Mouse (Mus musculus) layer of hippocampus, adult 18-20 months (tissue): Measurements from ENCODE around the gene Mknk1. TPM values are rescaled to one million over a fixed set of nuclear protein-coding genes. Genes with fewer than 3 reads are reported as not detected.

Experiments used
- DNase-seq, 2 experiments: peaks; one replicate each; pipeline ENCODE4 v3.0.0; 2022; ENCODE audit warnings: low spot score in 2 of 2
- total RNA-seq, 2 experiments: library from RNA; stranded (reverse); gene quantifications; 2 replicates each; pipeline ENCODE4 v1.2.3; 2021

The Mknk1 gene
- total RNA-seq, 2 experiments from 2014 or later = 40.4 to 45.2 TPM

DNA sequence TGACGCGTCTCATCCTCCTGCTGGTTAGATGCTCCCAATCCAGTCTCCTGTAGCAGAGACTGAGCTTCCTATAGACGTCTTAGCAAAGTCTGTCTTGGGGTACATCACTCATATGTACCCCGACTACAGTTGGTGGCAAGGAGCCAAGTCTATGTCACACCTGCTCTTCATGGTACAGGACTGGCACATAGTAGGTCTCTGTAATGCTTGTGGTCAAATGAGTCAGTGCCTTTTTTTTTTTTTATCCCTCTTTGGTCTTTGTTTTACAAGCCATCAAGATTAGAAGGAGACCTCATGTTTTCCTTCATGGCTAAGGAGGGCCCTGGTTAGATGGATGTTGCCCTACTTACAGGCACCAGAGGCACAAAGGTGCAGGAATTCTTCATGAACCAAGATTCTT, 1.8 kb downstream of the Mknk1 start:
- no peak for DNase-seq

DNA sequence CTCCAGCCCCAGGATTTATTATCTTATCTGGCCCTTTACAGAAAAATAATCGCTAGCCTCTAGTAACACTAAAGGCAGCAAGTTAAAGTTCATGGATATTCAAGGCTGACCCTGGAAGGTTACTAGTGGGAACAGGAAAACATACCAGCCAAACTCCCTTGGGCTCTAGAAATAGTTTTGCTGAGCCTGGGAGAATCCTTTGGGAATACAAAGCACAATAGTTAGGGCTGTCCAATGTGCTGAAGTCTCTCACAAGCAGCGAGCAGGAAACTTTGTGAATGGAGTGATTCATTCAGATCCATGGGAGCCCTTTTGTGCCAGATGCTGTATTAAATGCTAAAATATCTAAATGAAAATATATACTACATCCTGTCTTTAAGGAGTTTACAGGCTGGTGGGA, 7.7 kb downstream of the Mknk1 start:
- no peak for DNase-seq

DNA sequence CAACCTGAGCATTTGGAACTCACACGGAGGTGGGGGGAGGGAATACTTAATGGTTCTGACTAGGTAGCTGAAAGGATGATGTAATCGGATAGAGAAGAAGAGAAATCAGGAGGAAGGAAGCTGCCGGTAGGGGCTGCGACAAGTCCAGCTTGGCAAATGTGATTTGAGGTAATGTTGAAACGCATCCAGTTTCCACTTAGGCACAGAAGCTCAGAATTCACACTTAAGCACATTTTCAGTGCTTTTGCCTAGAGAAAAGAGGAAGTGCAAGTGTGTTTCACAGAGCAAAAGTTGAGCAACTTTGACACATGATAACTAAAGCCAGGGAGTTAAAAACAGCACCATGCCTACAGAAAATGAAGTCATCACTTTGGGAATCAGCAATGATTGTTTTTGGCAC, 8.4 kb downstream of the Mknk1 start:
- DNase-seq = peak in 1 of 2 experiments; percentile 58

DNA sequence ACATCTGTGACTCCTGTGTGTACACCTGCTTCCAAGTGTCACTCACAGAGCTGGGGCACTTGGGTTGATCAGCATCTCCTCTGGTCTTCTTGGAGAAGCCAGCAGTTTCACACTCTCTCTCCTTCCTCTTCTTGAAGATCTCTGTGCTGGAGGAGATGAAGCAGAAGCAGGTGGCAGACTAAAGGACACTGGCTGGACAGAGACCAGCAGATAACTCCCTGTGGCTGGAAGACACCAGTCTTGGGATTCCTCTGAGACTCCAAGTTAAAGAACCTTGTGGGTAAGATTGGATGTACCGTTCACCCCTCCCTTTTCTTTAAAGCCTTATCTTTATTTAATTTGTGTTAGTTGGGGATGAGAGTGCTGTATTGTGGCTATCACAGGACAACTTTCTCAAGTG, 9.1 kb downstream of the Mknk1 start:
- no peak for DNase-seq

DNA sequence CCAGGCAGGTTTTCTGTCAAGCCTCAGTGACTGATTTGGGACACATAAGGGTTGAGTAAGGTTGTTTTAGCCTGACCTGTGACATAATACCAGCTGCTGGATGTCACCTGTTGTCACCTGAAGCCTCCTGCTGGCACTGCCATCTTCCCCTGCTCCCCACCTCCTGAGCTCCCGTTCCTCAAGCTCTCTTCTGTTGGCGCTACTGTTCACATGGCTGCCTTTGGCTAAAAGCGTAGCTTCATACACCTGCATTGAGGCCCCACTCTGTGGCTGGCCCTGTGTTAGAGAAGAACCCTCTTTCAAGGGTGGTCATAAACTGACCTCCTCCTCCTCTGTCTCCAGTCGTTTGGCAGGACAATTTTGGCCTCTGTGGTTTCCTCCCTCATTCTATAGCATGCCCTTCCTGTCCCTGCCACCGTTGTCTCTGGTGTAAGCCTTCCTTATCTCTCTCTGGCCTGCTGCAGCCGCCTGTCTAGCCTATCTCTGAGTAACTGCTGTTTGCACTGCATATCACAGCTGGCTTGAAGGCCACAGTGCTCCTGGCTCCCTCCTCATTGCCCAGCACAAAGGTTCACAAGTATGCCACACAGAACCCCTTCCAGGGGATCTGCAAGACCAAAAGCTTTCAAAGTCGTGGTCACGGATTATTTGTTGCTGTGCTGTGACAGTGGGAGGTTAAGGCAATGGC, 10.1 kb downstream of the Mknk1 start:
- DNase-seq = no peak

DNA sequence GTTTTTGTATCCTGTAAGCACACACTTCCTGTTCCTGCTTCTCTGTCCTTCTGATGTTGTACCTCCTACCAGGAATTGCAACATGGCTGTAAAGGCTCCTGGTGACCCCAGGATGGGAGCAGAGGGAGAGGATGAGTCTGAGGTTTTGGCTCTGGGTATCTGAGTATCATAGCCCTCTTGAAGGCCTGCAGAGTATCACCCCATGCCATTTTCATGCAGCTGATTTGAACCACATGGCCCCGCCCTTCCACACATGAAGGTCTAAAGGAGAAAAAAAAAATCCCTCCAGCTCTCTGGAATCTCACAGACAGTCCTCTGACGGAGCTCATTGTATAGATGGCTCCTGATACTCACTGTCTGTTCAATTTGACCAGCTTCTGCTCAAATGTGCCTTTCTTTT, 11.1 kb downstream of the Mknk1 start:
- DNase-seq = no peak

DNA sequence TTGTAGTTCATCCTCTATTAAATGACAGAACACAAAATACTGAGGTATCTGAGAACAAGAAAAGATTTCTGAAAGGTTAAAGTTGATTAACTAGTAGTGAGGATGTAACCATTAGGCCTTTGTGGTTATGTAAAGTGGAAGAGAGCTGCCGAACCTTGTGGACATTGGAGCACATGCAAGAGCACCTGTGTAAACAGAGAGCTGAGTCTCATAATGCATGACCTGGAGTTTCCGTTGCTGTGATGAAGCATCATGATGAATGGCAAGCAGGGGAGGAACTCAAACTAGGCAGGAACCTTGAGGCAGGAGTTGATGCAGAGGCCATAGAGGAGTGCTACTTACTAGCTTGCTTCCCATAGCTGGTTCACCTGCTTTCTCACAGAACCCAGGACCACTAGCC, 11.6 kb downstream of the Mknk1 start:
- DNase-seq = no peak

DNA sequence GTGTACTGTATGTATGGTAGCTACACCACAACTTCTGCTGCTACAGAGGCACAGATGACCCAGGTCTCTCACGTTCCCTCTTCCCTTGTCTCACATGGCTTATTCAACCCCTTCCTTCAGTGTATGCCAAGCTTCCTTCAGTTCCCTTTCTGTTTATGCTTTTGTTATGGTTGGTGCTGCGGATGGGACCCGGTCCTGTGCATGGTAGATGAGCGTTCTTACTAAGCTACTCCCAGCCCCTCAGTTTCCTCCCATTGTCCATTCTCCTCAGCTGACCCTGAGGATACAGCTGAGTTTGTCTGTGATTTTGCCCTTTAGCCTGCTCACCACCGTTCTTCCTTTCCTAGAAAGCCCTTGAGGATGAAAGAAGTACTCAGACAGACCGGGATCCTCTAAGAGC, 12.6 kb downstream of the Mknk1 start:
- no peak for DNase-seq

DNA sequence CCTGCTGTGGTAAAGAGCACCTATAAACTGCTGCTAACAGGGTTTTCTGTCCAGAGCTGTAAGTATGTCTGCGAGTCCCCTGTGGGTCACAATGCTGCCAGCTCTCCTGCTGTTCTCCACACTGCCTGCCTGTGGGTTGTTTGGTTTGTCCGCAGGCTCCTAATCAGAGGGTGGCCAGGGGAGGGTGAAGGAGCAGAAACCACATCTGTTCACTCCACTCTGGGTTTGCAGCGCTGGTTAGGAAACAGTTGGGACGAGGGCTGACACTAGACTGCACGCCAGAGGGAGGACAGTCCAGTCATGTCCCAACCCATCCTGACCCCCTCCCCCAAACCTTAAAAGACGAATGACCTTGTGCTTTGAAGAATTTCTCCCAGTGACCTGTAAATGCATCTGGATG, 16.1 kb downstream of the Mknk1 start:
- no peak for DNase-seq

DNA sequence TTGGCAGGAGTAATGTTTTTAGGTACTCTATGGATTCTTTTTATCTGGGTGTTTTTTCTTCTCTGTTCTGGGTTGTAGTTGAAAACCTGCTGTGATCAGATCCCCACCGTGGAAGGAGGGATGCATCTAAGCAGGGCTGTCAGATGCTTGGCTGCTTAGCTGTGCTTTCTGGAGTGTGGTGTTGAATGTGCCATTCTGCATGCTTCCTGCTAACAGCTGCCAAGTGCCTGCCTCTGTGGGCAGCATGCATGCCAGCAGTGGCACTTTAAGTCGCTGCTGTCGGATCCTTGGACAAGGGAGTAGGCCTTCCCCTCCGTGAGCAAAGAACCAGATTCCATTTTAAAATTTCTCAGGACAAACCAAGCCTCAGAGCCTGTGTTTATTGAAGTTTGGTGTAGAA, 16.6 kb downstream of the Mknk1 start:
- peak in 1 of 2 experiments; percentile 22 for DNase-seq

DNA sequence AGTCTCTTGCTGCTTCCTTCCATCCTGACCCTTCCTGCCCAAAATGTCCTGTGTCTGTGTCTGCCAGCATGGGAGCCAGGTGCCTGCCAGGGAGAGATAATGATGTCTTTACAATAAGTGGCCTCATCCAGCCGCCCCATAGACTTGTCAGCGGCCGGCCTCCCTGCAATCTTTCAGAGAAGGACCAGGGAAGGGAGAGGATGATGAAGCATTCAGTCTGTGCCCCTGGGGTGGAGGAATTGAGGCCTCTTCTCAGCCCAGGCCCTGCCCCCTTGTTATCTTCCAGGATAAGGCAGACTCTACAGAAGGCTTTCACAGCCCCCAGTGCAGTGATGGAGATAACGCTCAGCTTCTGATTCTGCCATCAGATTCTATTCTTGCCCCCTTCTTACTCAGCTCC, 17.3 kb downstream of the Mknk1 start:
- DNase-seq = no peak

DNA sequence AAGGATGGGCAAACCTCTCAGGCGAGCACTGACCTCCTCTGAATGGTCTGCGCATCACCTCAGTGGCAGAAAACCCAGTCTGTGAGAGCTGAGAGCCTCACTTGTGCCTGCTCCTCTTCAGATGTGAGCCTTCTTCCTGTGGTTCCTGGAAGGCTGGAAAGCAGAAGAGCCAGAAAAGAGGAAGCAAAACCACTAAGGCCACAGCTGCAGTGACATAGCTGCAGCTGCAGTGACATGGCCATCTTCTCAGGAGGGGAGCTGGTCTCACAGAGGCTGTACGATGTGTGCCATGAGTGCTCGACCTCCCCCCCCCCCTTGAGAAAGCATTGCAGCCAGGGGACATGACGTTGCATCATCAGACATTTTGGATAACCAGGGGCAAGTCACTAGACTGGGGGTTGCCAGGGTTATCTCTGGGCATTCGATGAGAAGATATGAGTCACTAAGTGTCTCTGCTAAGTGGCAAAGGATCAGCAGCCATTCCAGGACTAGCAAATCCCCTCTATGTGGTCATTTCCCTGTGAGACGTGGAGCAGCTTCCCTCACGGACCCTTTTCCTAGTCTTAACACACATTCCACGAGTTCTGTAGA, 18.4 kb downstream of the Mknk1 start:
- DNase-seq = no peak

DNA sequence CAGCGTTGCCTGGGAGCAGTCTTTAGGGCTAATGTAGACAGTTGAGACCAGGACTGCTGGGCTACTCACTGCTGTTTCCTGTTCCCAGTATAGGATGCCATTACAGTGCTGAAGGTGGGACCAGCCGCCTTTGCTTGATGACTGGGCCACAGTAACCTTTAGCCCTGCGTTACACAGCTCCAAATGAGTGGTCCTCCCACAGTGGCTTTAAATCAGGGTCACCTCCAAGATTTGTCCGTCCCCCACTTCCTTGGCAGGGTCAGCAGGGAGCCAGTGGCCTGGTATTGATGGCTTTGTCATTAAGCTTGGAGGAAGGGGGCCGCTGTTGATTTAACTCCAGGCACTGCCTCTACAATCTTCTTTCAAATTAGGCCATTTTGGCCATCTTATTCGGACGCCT, 24.4 kb downstream of the Mknk1 start:
- no peak for DNase-seq

DNA sequence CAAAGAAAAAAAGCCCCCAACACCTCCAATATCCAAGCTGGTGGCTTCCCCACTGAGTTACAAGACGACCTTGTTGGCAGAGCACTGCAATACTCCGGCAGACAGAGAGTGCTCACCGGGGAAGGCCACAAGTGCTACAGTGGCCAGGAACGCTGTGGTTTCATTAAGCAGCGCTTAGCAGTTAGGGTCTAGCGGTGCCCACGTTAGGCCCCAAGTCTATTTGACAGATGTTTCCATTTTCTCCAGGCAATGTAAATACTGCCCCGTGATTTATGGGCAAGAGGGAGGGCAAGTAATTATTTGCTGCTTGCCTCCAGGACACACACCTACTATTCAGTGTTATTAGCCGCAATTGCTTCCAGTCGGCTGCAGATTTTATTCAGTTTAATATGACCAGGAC, 24.9 kb downstream of the Mknk1 start:
- DNase-seq = no peak

DNA sequence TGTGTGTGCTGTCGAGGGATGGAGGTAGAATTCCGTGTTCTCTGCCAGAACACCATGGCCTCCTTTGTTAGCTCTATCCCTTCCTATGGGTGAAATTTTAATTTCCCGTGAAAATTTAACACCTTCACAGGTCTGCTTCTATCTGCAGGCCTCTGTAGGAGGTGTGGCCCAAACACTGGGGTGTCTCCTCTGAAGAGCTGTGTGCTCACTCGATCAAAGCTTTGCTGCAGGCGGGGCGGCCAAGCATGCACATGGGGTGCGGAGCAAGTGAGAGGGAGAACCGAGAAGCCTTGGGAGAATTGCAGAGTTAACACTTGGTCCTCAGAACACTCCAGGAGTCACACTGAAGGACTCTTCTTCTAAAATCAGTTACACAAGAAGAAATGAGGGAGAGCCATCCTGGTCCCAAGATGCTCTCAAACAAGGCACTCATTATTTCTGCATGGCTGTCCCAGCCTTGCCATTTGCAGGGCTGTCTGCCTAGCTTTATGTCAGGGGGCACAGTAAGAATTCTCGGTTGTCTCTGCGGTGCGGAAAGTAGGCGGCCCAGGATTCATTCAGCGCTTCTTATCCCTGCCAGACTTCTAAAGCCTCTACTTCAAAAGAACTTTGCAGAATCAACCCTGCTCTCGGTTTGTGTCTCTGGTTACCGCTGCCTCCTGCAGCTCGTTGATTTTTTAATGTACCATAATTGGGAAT, 30.7 kb downstream of the Mknk1 start:
- no peak for DNase-seq

DNA sequence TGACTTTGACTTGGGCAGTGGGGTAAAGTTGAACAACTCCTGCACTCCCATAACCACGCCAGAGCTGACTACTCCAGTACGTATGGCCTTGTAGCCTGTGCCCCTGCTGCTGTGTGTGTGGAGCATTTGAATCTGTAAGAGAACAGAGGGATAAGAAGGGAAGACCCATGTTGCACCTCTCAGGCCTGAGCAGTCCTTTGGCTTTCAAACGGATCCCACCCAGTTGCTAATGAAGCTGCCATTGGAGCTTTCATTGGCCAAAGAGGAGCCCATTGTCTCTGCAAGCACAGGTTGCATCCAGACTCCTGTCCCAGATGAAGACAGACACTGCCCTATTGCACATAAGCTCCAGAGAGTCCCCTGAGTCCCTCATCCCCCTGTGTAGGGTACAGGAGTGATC, 34.2 kb downstream of the Mknk1 start:
- no peak for DNase-seq

DNA sequence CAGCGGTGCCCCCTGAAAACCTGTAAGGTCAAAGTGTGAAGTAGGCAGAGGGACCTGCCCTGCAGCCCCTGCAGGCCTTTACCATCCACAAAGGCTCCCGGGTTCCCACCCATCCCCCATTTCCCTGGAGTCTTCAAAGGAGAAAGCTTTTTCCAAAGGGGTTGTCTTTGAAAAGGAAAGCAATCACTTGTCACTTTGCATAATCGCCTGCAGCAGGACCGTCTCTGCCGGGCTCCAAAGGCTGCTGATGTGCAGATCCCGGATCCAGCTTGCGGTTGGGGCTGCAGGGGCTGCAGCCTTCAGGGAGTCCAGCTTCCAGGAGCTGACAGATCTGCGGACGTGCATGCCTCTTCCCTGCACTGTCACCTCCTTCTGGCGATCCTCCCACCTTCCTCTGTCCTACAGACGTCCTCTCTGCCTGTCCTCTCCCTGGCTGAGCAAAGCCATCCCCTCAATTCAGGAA, 39.2 kb downstream of the Mknk1 start:
- no peak for DNase-seq

DNA sequence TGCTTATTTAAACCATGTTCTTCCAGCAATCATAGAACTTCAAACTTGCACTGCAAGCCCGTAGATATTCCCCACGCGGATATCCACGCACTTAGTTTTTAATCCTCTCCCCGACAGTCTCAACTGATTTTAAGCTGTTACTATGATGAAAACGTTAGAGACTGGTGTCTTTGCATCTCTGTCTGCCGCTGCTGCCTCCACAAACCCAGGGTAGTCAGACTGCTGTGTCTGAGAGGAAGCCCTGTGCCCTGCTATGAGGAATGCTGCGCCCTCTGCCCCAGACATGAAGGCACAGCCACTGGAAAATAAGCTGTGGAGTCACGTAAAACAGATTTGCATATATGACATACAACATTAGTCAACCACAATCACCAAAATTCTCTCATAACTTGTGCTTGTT, 39.8 kb downstream of the Mknk1 start:
- no peak for DNase-seq

DNA sequence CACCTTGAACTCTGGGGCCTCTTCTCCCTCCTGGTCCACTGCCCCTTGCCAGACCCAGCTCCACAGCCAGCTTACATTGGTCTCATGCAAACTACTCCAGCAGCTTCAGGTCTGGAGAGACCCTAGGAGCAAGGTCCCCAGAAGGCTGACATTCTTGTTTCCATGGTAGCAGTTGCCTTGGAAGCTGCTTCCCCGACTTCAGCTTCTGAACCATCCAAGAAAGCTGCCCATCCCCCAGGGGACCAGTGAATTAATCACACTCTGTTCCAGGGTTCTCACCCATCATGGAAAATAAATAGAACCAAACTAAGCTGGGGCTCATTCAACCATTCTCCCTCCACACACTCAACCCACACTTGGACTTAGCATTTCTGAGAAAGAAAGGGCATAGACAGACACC, 42.2 kb downstream of the Mknk1 start:
- peak; percentile 32 to 54 for DNase-seq

DNA sequence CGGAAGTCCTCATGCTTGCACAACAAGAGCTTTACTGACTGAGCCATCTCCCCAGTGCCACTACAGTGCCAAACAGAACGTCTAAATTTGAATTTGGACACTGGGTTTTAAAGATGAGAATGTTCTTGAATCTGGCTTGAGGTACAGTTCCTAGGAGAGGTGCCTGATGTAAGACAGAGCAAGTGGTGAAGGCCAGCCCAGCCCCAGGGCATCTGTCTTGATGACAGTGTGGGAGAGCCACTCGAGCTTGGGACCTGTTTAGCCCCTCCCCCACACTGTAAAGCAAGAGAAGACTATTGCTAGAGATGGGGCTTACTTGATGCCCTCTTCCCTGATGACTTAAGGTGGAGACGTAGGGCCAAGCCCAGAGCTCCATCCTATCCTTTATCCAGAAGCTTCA, 43.2 kb downstream of the Mknk1 start:
- DNase-seq = no peak

DNA sequence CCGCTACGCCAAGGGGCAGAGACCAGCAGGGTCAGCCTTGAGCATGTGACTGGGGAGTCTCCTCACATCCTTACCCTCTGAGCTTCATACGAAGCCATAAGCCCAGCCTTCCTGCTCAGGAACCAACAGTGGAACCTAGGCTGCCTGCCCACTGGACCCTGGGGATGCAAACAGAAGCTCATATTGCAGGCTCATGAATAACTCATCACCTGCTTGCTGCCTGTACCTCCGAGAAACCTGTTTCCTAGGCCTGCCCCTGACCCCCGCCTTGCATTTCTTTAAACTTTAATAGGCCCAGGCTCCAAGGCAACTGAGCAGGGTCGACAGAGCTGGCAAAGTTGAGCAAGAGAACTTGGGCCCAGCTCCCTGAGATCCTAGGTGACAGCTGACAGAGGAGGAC, 45.0 kb downstream of the Mknk1 start, which contains the start of gene Kncn:
Kncn (plus strand) TSS at position 379 of the 400 bp plus-strand sequence.
- DNase-seq = no peak

DNA sequence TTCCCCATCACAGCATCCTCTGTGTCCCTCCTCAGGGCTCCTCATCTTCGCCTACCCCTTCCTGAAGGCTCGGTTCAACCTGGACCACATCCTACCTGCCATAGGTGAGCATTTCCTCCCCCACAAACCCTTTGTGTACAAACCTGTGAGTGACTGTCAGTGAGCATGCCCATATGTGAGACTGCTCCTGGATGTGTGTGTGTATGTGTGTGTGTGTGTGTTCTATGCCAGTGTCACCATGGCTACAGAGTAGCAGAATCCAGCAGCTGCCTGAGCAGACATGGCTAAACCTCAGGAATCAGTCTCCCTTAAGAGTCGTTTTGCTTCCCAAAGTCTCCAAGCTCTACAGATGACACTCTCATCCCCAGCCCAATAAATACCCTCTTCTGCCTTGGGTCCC, 46.8 kb downstream of the Mknk1 start:
- no peak for DNase-seq

DNA sequence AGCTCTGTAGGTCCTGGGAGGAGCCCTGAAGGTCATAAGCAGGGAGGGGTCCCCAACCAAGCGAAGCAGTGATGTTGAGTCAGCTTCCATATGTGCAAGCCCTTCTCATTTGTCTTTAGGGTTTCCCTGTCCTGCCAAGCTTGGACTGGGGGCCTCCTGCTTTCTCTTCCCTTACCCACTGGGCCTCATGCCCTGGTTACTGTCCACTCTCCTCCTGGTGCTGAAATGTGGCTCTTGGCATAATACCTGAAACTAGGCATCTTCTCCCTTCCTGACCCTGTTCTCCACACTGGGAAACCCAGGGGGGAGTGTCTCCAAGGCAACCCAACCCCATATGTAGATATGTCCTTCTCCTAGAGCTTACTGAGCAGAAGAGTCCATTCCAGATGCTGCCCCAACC, 47.9 kb downstream of the Mknk1 start:
- no peak for DNase-seq
